Mouse (Mus musculus) ES-Bruce4 (cell line): ENCODE data around the gene Esrrg. TPM values are rescaled to one million over a fixed set of nuclear protein-coding genes. Genes with fewer than 3 reads are reported as not detected.

ENCODE experiments used
- H3K27ac ChIP-seq: 2 replicates; pipeline ENCODE4 v1.5.1; 2012; ENCODE audit warnings: low read length, inconsistent platforms; ENCODE audit not compliant: insufficient read depth
- H3K27me3 ChIP-seq: 2 replicates; pipeline ENCODE4 v1.6.1; 2012; ENCODE audit warnings: mild to moderate bottlenecking, low read length, inconsistent platforms; ENCODE audit not compliant: control insufficient read depth, poor library complexity, insufficient read depth, severe bottlenecking
- H3K36me3 ChIP-seq: 2 replicates; pipeline ENCODE4 v1.6.1; 2012; ENCODE audit warnings: inconsistent platforms, mild to moderate bottlenecking, low read length, moderate library complexity; ENCODE audit not compliant: control insufficient read depth, poor library complexity, insufficient read depth, severe bottlenecking
- H3K4me1 ChIP-seq: one replicate; pipeline ENCODE4 v1.8.1; 2011; ENCODE audit warnings: low read length; ENCODE audit not compliant: control insufficient read depth, insufficient read depth
- H3K4me3 ChIP-seq: 2 replicates; pipeline ENCODE4 v1.5.1; 2011; ENCODE audit warnings: low read depth, mild to moderate bottlenecking, low read length
- H3K9ac ChIP-seq: 2 replicates; pipeline ENCODE4 v1.6.1; 2012; ENCODE audit warnings: low read depth, mild to moderate bottlenecking, inconsistent platforms; ENCODE audit not compliant: poor library complexity, severe bottlenecking
- H3K9me3 ChIP-seq: replicated peaks from 2 replicates; pipeline ENCODE4 v1.6.1; 2012; ENCODE audit warnings: mild to moderate bottlenecking, low read length, inconsistent platforms; ENCODE audit not compliant: control insufficient read depth, poor library complexity, insufficient read depth, severe bottlenecking
- CTCF ChIP-seq: IDR thresholded peaks from one replicate; pipeline ENCODE4 v1.8.1; 2011; ENCODE audit warnings: low read depth, low read length
- EP300 ChIP-seq: IDR thresholded peaks from 2 replicates; pipeline ENCODE4 v1.6.1; 2011; ENCODE audit warnings: low read depth, low read length; ENCODE audit not compliant: insufficient read depth
- POLR2A ChIP-seq: IDR thresholded peaks from one replicate; pipeline ENCODE4 v1.8.1; 2011; ENCODE audit warnings: low read length; ENCODE audit not compliant: insufficient read depth
- polyA plus RNA-seq: library from polyadenylated mRNA; stranded (reverse); fragments of >200 nt; gene quantifications from 2 replicates; pipeline ENCODE4 v1.2.4, GENCODE M21; 2011; ENCODE audit warnings: low read depth; ENCODE audit not compliant: missing spikeins, insufficient read depth, insufficient read length

Gene Esrrg
- polyA plus RNA-seq, 1 experiment, result not detected

DNA sequence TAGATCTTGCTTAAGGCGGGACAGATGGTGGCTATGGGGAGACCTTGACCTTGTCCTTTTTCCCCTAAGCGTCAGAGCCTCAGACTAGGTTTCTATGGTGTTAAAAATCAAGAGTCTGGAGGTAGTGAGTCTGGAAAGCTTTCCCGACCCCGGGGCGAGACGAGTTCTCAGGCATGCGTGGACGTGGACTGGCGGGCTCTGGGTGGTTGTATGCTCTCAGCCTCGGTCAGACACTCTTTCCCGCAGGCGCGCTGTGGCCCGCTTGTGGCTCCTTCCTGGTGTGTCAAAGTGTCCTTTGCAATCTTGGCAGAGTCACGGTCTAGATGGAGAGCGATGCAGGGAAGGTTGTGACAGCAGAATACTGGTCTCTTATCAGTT is 1.3 kb downstream of the Esrrg start:
- Histone ChIP-seq H3K27ac (no peak overlapping the region), H3K27me3 (peaks cover 12% of the 10 kb centered on the region; the same call in 1 of the 2 replicates), H3K9me3 (no peaks in the 10 kb centered on the region), H3K9ac (no peak overlapping the region), H3K36me3 (no peaks in the 10 kb centered on the region), H3K4me3 (peak overlapping the region; percentile 63; the same call in 1 of the 2 replicates), H3K4me1 (no peaks in the 10 kb centered on the region)
- TF ChIP-seq POLR2A (no peak), EP300 (no peak)

DNA sequence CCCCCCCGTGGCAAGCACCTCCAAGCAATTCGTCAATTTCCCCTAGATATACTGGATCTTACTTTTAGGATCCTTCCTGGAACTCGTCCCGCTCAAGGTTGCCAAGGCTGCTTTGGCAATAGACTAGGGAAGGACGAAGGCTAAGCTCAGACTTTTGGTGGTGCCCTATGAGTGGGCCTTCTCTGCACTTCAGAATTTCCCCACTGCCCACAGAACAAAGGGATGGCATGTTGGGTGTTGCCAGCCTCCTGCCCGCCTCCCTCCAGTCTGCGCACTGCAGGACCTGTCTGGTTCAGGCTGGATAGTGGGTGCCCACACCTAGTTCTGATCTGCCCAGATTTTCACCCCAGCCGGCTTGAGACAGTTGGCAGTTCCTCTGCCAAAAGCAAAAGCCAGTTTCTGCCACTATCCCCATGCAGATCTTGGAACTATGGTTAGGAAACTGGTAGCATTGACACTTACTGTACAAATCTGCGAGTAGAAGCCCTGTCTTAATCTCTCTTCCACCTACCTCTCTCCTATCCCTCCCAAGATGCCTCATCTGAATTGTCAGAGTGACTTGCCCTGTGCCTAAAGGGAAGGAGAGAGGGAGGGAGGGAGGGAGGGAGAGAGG is 1.9 kb downstream of the Esrrg start:
- Histone ChIP-seq H3K9me3 (no peaks in the 10 kb centered on the region), H3K36me3 (no peaks in the 10 kb centered on the region), H3K4me1 (no peaks in the 10 kb centered on the region), H3K27ac (no peak overlapping the region), H3K9ac (no peak overlapping the region), H3K4me3 (no peak overlapping the region), H3K27me3 (peaks cover 12% of the 10 kb centered on the region; the same call in 1 of the 2 replicates)
- TF ChIP-seq POLR2A (no peak), EP300 (no peak), CTCF (no peak)

DNA sequence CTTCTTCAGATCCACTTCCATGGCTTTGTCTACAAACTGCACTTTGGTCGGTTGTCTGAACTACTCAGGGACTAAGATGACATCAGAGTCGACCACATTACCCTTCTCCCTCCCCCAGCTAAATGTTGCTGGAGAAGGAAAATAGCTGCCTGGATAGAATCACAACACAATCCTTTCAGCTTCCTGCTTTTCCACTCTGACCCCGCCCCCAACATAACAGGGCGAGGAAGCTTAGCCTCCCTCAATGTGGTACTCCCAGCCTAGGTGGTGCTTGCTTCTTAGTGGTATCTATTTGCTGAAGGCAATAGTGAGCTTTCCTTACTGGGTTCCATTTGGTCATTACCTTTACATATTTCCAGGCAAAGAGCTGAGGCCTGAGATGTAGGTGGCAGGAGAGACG is 3.3 kb downstream of the Esrrg start:
- TF ChIP-seq CTCF (no peak), POLR2A (no peak), EP300 (no peak)

DNA sequence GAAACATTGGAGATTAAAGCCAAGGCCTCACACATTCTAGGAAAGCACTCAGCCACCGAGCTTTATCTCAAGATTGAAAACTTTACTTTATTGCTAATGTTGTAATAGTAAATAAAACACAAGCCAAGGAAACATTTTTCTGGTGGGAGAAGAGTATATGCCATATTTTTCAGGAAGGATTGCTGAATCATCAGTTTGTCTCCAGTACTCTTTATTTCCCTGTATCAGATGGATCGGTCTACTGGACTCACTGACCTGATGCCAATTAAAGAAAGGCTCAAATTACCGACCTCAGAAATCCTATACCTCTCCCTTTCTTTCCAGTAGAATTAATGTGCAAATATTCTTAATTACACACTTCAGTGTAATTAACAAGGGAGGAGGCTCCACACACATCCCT is 4.7 kb downstream of the Esrrg start:
- Histone ChIP-seq H3K9me3 (no peaks in the 10 kb centered on the region), H3K9ac (no peak overlapping the region), H3K4me3 (no peak overlapping the region), H3K27me3 (peaks cover 8% of the 10 kb centered on the region; the same call in 1 of the 2 replicates), H3K27ac (no peak overlapping the region), H3K36me3 (no peaks in the 10 kb centered on the region), H3K4me1 (no peaks in the 10 kb centered on the region)
- no peak for TF ChIP-seq POLR2A
- no peak for TF ChIP-seq EP300
- TF ChIP-seq CTCF, result no peak

More for the DNA sequence above, 3.3 kb downstream of the Esrrg start:
- Histone ChIP-seq H3K9me3 (no peaks in the 10 kb centered on the region), H3K4me1 (no peaks in the 10 kb centered on the region), H3K27ac (no peak overlapping the region), H3K9ac (no peak overlapping the region), H3K4me3 (no peak overlapping the region), H3K27me3 (peaks cover 10% of the 10 kb centered on the region; the same call in 1 of the 2 replicates), H3K36me3 (no peaks in the 10 kb centered on the region)

DNA sequence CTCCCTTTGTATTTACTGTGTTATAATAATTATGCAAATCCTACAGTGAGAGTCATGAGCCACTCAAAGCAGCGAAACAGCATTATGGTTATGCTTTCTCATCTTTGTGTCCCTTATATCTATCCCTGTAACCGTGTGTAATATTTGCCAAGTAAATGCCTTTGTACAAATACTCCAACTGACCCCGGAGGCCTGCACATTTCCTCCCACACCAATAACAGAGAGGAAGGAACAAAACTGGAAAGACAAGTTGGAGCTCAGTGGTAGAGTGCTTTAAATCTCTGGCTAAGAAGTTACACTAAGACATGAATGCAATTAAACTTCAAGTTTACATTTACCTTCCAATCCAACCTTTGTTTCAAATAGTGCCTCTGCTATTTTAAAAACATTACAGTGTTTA is 15.4 kb downstream of the Esrrg start:
- Histone ChIP-seq H3K27ac (no peak overlapping the region), H3K36me3 (no peaks in the 10 kb centered on the region), H3K9me3 (no peaks in the 10 kb centered on the region), H3K4me3 (no peak overlapping the region), H3K4me1 (no peaks in the 10 kb centered on the region), H3K9ac (no peak overlapping the region), H3K27me3 (no peaks in the 10 kb centered on the region)
- TF ChIP-seq POLR2A (no peak), CTCF (no peak), EP300 (no peak)

DNA sequence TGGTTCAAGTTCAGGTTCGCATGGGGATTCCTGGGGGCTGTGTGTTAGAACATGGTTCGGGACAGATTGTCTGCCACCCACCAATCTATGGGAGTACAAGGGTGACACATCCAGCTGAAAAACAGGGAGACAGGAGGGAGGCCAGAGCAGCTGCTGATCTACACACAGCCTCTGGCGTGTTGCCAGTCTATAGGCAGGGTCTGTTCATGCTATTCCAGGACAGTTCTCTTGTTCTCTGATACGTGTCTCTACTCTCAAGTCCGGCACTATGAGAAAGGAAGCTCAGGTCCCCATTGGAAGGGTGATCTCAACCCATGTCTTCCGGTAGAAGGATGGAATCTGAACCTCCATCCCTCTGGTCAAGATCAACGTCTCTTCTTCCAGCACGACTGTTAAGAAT is 21.8 kb downstream of the Esrrg start:
- Histone ChIP-seq H3K4me3 (no peak overlapping the region), H3K9ac (no peak overlapping the region), H3K36me3 (no peaks in the 10 kb centered on the region), H3K4me1 (no peaks in the 10 kb centered on the region), H3K9me3 (no peaks in the 10 kb centered on the region), H3K27me3 (no peaks in the 10 kb centered on the region), H3K27ac (no peak overlapping the region)
- TF ChIP-seq CTCF, result no peak
- TF ChIP-seq POLR2A, result no peak
- no peak for TF ChIP-seq EP300
